Mouse (Mus musculus): ENCODE results near the gene Peli2.

Gene Peli2

DNA sequence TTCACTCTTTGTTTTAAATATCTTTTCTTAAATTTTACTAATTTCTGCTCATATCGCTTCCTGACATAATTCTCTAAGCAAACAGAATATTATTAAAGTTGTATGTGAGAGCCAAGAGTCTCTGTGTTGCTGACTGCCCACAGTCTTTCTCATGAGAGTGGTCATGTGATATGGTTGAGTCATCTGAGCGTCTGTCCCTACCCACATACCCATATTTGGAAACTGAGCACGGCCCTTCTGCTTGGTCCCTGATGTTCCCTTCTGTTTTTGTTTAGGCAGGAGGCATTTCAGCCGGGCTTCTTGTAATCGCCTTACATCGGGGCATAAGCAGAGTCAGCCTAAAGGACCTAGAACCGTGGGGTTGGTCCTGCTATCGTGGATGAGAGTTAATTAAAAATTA lies 68.7 kb downstream of the Peli2 start:
- DNase-seq (ENCODE audit: extremely low spot score), result no peak

DNA sequence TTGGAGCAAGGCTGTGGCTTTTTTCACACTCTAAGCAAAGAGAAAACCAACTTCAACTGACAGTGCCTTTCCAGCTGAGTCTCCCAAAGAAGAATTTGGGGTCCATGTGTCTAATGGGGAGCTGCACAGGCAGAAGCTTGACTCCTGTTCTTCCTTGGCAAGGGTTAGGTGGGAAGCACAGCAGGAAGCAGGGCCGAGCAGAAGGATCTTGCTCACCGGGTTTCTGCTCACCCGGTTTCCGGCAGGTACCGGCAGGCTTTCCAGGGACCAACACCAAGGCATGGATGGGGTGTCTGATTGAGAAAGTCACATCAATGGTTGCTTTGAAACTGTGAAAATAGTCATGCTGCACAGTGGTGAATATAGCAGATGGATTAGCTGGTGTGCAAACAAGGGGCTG lies 70.3 kb downstream of the Peli2 start:
- no peak for DNase-seq (ENCODE audit: extremely low spot score)

DNA sequence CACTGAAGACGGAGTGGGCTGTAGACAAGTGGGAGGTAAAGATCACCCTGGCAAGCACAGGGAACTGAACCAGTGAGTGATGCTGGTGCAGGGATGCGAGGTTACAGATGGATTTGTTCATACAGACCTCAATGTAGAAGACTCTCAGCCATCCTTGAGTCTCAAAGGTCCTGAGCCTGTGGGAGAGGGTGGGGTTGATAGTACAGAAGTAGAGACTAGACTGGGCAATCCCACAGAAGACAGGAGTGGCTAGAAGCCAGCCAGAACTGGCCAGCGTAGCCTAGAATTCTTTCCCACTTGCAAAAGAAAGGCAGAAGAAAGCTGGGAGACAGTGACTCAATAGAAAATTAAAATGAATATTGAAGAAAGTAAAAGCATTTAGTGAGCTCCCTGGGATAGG lies 71.3 kb downstream of the Peli2 start:
- DNase-seq (ENCODE audit: extremely low spot score), result no peak

DNA sequence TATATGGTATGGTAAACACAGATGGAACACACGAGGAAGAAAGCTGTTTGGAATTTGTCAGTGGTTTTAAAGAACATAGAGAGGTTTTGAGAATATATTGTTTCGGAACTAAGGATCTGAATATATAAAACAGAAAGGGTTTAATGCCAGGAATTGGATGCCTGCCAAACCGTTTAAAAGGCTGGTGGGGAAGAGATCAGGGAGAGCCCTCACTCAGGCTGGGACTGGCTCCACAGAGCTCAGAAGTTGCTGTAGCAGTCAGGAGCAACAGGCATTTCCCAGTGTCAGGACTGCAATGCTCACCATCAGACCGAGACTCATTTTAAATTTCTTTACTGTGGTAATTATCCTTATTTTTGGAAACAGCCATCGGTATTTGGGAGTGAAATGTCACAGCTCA lies 76.2 kb downstream of the Peli2 start:
- DNase-seq (ENCODE audit: extremely low spot score), result no peak

DNA sequence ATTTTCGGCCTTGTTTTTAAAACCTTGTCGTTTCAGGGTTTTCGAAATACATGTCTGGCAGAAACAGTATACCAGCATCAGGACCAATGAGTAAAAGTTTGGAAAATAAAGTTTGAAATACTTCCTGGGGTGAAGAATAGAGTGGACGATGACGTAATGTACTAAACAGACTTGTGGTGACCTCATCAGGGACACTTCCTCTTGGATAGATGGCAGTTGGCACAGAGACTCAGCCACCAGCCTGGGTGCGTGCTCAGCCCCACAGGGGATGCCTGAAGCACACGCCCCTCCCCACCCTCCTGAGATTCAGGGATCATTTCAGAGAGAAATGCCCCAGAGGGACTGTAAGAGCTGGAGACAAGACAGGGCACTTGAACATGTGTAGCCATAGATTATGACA lies 76.7 kb downstream of the Peli2 start:
- no peak for DNase-seq (ENCODE audit: extremely low spot score)

DNA sequence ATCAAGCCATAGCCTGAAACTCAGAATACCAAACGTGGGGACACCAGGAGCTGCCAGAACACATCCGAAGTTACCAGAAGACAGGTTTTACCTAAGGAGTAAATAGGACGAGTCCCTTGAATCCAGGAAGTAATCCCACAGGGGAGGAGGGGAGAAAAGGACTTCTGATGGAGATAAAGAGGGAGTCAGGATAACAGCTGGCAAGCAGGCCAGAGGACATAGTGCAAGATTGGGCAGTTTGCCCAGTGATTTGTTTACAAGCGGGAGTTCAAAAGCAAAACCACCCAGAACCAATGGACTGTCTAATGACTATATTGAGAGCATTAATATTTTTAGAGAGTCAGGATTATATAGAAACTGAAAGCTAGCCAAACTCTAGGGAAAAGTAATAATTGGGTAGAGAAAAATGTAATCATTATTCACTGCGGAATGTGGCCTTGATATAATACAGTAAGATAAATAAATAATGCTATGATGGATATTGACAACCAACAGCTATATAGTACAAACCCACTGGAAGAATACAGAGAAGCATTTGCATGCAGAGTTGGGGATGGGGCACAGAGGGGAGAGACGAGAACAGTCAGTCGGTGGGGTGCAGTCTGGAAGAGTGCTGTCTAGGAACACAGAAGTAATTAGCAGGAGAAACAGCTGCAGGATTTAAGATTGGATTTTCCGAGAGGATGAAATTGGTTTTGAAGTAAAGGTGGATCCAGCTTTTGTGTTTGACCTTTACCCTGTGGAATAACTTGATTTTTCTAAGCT lies 77.7 kb downstream of the Peli2 start:
- DNase-seq (ENCODE audit: extremely low spot score), result no peak

DNA sequence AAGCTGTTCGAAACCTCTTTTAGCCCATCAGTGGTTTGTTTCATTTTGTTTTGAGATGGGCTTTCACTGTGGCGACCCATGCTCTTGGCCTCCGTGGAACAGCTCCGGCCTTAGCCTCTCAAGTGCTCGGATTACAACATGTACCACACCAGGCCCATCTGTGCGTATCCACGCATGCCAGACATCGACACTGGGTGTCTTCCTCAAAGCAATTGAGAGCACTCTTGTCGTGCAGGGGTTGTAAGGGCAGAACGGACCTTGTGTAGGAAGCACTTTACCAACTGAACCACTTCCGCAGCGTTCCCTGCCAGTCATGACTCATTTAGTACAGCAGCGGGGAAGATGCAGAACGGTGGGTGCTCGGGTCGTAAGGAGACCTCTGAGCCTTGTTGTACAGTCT lies 78.3 kb downstream of the Peli2 start:
- no peak for DNase-seq (ENCODE audit: extremely low spot score)

DNA sequence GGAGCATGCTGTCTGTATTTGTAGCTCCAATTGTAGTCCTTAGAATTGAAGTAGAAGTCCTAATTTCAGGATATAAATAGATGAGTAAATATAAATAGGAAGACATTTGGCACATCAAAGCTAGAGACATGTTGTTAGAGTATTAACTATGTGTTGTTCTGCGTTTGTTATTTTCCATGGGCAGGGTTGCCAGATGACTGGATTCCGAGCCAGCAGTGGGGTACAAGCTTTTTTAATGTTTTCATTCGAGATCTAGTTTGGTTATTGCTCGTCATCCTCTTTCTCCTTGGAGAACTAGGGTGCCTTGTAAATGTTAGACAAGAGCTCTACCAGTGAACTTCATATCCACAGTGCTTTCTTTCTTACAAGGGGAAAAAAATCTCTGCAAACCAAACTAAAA lies 78.9 kb downstream of the Peli2 start:
- no peak for DNase-seq (ENCODE audit: extremely low spot score)

DNA sequence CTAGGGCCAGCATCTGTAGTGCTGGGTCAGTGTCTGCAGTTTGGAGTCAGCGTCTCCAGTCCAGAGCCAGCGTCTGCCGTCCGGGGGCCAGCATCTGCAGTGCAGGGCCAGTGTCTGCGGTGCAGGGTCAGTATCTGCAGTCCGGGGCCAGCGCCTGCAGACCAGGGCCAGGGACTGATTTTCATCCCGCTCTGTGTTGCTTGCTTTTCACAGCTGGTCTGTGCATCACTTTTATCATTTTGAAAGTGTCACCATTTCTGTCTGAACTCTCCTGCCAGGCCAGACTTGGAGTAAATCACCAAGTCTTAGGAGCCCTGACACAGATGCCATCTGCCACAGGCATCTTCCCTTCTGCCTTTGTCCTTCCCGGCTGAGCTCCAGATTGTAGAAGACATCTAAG lies 79.7 kb downstream of the Peli2 start:
- no peak for DNase-seq (ENCODE audit: extremely low spot score)

DNA sequence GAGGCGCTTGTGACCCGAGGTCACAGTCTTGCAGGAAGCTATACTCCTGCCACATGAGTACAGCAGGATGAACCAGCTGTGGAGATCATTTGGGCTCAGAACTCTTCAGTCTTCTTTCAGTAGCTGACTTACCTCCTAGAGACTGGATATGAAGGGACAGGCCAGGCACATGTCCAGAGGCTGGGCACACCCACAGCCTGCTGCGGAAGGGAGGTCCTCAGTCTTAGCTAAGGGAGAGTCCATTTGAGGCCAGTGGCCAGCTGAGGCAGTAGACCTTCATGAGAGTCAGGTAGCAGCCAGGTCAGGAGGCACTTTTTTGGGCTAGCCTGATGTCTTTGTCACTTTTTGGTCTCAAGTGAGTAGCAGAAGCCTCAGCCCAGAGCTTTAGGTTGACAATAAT lies 80.2 kb downstream of the Peli2 start:
- DNase-seq (ENCODE audit: extremely low spot score), result no peak

DNA sequence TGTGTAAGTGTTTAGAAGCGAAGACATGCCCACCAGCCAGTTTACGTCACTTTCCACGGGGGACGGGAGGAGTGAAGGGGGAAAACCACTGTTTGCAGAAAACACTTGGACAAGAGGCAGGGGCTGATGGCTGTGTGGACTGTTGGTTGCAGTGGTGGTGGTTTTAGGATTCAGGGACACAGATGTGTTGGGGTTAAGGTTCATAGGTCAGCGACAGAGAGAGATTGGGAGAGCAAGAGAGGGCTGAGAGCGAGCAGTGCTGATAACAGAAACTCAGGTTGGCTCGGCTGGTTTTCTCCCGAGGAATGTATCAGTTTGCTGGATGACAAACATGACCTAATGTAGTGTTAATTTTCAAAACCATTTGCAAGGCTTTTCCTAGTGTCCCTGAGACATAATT lies 80.8 kb downstream of the Peli2 start:
- no peak for DNase-seq (ENCODE audit: extremely low spot score)

DNA sequence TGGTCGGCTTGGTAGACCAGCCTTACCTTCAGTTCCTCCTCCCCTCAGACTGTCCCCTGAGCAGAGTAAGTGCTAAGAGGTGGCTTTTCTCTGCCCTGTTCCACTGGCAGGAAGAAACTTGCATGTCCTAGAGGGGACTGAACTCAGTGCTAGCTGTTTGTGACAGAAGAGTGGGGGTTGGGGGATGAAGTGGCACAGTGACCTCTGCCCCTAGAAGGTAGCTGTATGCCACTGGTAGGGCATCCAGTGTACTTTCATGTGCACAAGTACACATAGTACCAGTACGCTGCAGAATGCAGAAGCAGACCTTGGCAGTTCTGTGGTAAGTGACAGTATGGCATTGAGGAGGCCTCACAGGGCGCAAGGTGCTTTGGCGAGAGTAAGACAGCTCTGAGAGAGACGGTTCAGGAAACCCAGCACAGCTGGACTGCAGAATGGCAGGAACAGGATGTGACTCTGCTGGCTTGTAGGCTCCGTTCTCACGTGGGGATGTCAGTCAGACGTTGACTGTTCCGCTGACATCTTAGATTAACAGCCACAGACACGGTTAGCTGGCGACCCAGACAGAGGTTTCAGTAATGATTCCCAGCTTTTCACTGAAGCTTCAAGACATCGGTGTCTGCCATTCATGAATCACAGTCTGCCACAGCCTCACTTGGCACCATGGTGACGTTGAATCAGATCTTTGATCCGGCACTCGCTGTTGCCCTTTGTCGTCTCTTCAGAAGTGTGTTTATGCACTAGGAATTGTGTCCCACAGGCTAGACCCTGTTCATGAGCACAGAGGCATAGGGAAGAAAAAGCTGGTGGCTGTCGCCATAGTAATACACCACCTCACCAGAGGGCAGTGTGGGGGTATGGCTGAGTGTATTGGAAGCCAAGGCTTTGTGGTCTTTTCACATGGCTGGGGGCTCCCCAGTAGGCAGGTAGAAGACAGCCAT lies 81.7 kb downstream of the Peli2 start:
- no peak for DNase-seq (ENCODE audit: extremely low spot score)

DNA sequence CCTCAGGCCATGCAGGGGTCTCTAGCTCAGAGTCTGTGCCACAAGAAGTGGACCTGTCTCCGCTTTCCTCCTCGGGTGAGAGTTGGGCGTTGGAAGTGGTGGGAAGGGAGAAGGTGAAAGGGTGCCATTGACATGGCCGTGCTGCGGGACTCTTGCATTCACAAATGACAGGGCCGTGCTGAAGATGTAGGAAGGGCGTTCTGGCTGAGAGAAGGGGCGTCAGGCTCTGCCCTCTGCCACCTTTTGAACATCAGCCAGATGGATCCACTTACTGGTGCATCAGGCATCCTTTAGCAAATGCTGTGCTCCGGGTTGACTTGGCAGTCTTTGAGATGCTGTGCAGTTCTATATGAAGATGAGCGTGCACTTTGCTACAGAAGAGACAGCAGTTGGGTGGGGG lies 84.4 kb downstream of the Peli2 start:
- DNase-seq (ENCODE audit: extremely low spot score), result no peak

DNA sequence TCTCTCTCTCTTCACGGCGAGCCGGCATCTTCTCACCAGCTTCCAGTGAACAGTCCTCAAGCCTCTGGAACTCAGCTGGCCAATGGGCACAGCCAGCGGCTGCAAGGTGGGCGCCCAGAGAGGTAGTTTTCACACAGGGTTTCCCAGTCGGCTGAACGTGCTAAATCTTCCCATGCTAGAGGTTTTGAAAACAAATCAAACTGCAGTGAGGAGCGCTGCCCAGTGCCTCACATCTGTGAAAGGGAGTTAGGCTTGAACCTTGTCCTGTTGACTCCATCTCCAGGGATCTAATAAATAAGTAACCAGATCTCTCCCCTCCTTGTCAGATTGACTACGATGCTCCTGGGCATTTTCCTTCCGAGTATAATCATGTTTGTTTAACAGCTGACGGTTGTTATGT lies 85.0 kb downstream of the Peli2 start:
- DNase-seq (ENCODE audit: extremely low spot score), result no peak

DNA sequence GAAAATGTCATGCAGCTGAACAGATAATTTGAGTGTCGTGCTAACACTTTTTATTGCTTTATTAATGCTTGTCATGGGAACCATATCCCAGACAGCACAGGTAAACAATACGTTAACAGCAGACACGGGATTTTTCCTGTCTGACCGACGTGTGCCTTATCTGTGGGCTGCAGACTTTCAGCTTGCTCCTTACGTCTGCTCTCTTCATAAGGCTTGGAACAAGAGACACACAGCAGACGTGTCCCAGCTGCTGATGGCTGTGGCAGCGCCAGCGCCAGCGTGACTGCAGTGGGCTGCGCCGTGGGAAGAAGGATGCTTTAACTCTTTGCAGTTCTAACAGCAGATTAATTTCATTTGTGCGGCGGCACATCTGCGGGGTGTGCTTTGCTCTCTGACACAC lies 86.5 kb downstream of the Peli2 start:
- no peak for DNase-seq (ENCODE audit: extremely low spot score)

DNA sequence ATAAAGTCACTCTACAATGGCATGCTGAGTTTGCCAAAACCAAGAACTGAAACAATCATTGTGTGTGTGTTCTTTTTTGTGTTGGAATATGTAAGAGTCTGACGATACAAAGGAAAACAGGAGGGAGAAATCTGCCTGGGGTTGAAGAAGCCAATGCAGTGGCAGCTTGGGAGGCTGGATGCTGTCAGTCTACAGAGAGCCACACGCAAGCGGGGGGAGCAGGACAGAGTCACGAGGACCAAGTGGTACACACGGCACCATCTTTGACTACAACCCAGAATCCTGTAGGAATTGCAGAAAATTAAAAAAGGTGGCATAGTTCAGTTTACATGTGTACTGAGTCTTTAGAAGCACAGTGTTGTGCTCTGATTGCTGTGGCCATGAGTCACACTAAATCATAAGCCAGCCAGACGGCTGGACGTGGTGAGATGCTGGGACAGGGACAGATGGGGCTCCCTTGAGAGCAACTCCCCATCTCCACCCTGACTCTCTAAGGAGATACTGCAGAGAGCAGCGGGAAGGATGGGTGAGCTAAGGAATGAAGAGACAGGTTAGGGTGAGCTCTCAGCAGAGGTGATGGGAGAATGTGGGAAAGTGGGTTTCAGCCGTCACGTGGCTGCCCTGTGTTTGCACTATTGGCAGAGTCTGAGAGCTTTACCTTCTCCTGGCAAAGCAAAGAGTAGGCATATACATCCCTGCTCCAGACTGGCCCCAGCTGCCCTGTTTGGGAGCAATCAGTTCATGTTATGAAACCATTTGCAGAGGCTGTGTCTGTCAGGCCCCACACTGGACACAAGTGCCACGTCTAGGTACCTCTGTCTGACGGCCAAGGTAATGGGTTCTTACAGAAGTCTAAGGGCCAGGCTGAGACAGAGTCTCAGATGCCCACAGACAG lies 87.4 kb downstream of the Peli2 start:
- DNase-seq (ENCODE audit: extremely low spot score), result no peak

DNA sequence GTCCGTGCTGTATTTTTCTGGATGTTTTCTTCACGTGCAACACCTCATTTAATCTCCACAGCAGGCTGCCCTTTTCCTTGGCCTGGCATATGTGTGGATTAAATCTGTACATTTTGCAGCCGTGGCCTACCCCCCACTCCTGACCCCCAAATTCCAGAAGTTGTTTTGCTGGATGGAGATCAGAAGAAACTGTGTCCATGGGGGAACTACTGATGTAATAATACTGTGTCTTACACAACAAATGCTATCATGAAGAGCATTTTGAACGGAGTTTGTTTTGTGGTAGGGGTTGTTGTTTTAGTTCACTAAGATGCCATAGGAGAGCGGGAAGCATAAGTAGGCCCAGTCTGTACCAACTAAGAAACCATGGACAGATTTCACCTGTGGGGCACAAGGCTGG lies 88.8 kb downstream of the Peli2 start:
- DNase-seq (ENCODE audit: extremely low spot score), result no peak

DNA sequence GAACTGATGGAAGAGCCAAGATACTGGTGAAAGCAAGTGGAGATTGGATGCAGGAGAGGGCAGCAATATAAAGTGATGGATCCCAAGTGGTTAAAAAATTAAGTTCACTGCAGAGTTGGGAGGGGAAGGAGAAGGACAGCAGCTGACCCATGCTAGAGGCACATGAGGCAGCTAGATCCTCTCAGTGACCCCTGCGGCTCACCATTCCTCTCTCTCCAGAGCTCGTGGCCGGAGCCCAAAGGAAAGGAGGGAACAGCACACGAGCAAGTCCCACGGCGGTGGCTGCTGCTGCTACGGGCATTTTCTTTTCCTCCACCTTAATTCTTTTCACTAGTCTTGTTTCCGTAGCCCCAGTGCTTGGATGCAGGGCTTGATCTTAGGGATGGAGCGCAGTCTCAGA lies 89.5 kb downstream of the Peli2 start:
- DNase-seq (ENCODE audit: extremely low spot score), result no peak

DNA sequence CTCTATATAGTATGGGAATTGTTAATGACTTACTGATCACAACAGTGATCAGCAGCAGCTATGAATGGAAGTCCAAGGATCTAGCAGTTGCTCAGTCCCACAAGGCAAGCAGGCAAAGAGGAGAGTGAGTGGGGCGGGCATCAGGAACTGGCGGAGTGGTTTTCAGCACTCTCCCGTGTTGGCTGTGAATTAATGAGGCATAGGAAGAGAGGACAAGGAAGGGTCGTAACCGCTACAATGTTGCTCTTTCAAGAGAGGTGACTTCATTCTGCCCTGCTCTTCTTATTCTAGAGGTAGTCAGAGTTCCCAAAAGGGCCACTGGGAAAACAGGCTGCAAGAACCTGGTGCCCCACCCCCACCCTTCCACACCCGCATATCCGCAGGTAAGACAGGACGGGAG lies 90.9 kb downstream of the Peli2 start:
- DNase-seq (ENCODE audit: extremely low spot score), result no peak

DNA sequence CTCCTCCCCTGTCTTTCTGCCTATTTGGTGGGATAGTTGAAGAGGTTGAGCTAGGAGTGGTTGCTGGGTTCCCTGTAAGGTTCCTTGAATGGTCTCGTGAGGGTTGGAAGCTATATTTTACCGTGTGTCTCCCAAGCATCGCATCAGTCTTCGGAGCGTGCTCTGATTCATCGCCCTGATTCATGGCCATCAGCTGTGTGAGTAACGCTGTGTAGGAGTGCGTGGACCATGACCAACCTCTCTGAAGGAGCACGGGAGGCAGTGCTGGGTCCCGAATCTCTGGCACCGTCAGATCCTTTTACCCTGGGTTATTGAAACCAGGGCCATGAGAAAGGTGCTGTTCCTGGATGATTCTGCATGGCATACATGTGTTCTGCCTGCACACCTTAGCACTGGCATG lies 92.2 kb downstream of the Peli2 start:
- no peak for DNase-seq (ENCODE audit: extremely low spot score)

DNA sequence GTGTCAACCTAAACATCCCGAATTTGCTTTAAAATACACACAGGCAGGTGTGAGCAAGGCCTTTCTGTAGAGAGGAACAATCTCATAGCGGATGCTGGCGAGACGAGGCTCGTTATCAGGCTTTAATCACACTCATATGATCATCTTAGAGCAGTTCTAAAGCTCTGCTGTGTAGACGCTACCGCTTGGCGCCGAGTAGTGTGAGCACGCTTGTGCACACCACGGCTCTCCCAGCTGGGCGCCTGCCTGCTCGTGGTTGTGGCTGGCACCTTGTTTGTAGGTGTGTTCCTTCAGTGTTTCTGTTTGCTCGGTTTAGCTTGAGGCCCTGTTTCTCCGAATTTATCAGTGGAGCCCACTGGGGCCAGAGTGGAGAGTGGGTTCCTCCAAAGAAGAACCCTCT lies 93.0 kb downstream of the Peli2 start:
- no peak for DNase-seq (ENCODE audit: extremely low spot score)

DNA sequence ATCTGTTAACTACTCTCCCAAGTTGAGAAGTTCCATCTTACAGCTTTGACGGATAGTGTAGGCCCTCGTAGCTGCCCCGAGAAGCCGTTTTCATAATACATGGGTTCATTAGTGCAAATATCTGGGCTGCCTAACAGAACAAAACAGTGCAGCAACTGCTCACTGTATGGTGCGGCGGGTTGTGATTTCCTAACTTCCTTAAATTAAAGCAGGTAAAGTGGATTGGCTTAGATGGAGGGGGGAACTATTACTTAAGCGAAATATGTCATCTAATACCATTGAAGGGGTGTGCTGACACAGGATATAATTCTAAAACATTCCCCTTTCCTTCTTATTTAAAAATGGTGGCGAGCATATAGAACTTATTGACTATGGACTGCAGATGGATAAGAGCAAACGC lies 101.4 kb downstream of the Peli2 start:
- no peak for DNase-seq (ENCODE audit: extremely low spot score)
